Mouse (Mus musculus) midbrain, embryonic 12.5 days (tissue): ENCODE measurements around the gene Gp1bb. TPM values are rescaled to one million over a fixed set of nuclear protein-coding genes. Genes with fewer than 3 reads are reported as not detected.

Source experiments
- ATAC-seq: fragments of 200-750 bp; cut with Nextera tagmentation; 2 replicates; pipeline ENCODE4 v1.8.0; 2017; ENCODE audit warnings: low read depth, moderate TSS enrichment, moderate library complexity; ENCODE audit not compliant: low FRiP score
- H3K27ac ChIP-seq: fragments of 300-500 bp; sonication (generic); replicated peaks from 2 replicates; pipeline ENCODE4 v1.5.1; 2016; ENCODE audit warnings: mild to moderate bottlenecking
- H3K27me3 ChIP-seq: fragments of 300-500 bp; sonication (generic); 2 replicates; pipeline ENCODE4 v1.6.1; 2016; ENCODE audit warnings: mild to moderate bottlenecking
- H3K36me3 ChIP-seq: fragments of 300-500 bp; sonication (generic); 2 replicates; pipeline ENCODE4 v1.6.1; 2016
- H3K4me1 ChIP-seq: fragments of 300-500 bp; sonication (generic); 2 replicates; pipeline ENCODE4 v1.6.1; 2016
- H3K4me2 ChIP-seq: fragments of 300-500 bp; sonication (generic); replicated peaks from 2 replicates; pipeline ENCODE4 v1.6.1; 2016; ENCODE audit warnings: mild to moderate bottlenecking, moderate library complexity
- H3K4me3 ChIP-seq: fragments of 300-500 bp; sonication (generic); 2 replicates; pipeline ENCODE4 v1.5.1; 2016; ENCODE audit warnings: mild to moderate bottlenecking
- H3K9ac ChIP-seq: fragments of 300-500 bp; sonication (generic); replicated peaks from 2 replicates; pipeline ENCODE4 v1.6.1; 2016; ENCODE audit warnings: mild to moderate bottlenecking, moderate library complexity
- H3K9me3 ChIP-seq: fragments of 300-500 bp; sonication (generic); 2 replicates; pipeline ENCODE4 v1.6.1; 2016; ENCODE audit warnings: mild to moderate bottlenecking
- WGBS: fragments of 180-500 bp; shearing (Covaris S2); methylation state at CpG from one replicate; pipeline ENCODE4 v1.1.7; 2016; 5-methylcytosine and 5-hydroxymethylcytosine counted together
- polyA plus RNA-seq: library from polyadenylated mRNA; unstranded; fragments of >200 nt; fragmentation: Nextera tagmentation; extraction: Ambion mirVana; gene quantifications from 2 replicates; pipeline ENCODE4 v1.2.1, GENCODE M21; 2016

The Gp1bb gene
- polyA plus RNA-seq, 1 experiment from 2014 or later, result 7.0 TPM

GRCm38 (mm10) chr16:18626376-18626878 lies 4.2 kb upstream of the Gp1bb start, which contains the start of gene Gm49601:
TSS of gene Gm49601 (minus strand) at chr16:18626427.
- no peaks in the 10 kb centered on the region for H3K9me3 ChIP-seq
- H3K9ac ChIP-seq, result peak within 1 kb of the TSS; percentile 49
- H3K4me3 ChIP-seq, result peak within 1 kb of the TSS; percentile 87
- H3K36me3 ChIP-seq, result peaks cover 30% of the 10 kb centered on the region
- no peak within 1 kb of the TSS for H3K27ac ChIP-seq
- WGBS, result under 1% methylated on average over 65 of the region's 65 CpGs
- ATAC-seq, result peak; percentile 32
- peaks cover 86% of the 10 kb centered on the region for H3K27me3 ChIP-seq
- peak within 1 kb of the TSS; percentile 84 for H3K4me2 ChIP-seq
- H3K4me1 ChIP-seq, result peaks cover 49% of the 10 kb centered on the region

- H3K9ac ChIP-seq, result peak overlapping the region; percentile 49
- H3K27me3 ChIP-seq, result peaks cover 88% of the 10 kb centered on the region
- WGBS, result 12% methylated on average over 26 of the region's 26 CpGs
- ATAC-seq, result no peak; the same call in 1 of the 2 replicates
- peaks cover 30% of the 10 kb centered on the region for H3K36me3 ChIP-seq
- H3K4me2 ChIP-seq, result peak overlapping the region; percentile 84
- no peak overlapping the region for H3K27ac ChIP-seq
- H3K9me3 ChIP-seq, result no peaks in the 10 kb centered on the region
- H3K4me1 ChIP-seq, result peaks cover 54% of the 10 kb centered on the region
- H3K4me3 ChIP-seq, result peak overlapping the region; percentile 53
These were observed 3.6 kb upstream of the Gp1bb start for GRCm38 (mm10) chr16:18625791-18626311.

- Histone ChIP-seq H3K4me1 (peaks cover 56% of the 10 kb centered on the region), H3K9ac (no peak overlapping the region), H3K36me3 (peaks cover 30% of the 10 kb centered on the region), H3K4me2 (no peak overlapping the region), H3K27me3 (peaks cover 90% of the 10 kb centered on the region), H3K4me3 (no peak overlapping the region; the same call in 1 of the 2 replicates), H3K9me3 (no peaks in the 10 kb centered on the region), H3K27ac (no peak overlapping the region)
- WGBS, result 38% methylated on average over 14 of the region's 14 CpGs
- ATAC-seq, result no peak
These were observed 2.9 kb upstream of the Gp1bb start for GRCm38 (mm10) chr16:18625097-18625496.

- H3K27ac ChIP-seq, result no peak overlapping the region
- H3K9ac ChIP-seq, result no peak overlapping the region
- H3K9me3 ChIP-seq, result no peaks in the 10 kb centered on the region
- H3K4me2 ChIP-seq, result no peak overlapping the region
- H3K36me3 ChIP-seq, result peaks cover 30% of the 10 kb centered on the region
- no peak for ATAC-seq
- peaks cover 54% of the 10 kb centered on the region for H3K4me1 ChIP-seq
- WGBS, result 17% methylated on average over 15 of the region's 15 CpGs
- peaks cover 94% of the 10 kb centered on the region for H3K27me3 ChIP-seq
- no peak overlapping the region for H3K4me3 ChIP-seq
These were observed 2.4 kb upstream of the Gp1bb start for GRCm38 (mm10) chr16:18624641-18625040.

GRCm38 (mm10) chr16:18623751-18624540 lies 1.7 kb upstream of the Gp1bb start:
- peaks cover 50% of the 10 kb centered on the region for H3K4me1 ChIP-seq
- 25% methylated on average over 15 of the region's 15 CpGs for WGBS

GRCm38 (mm10) chr16:18622916-18623750 lies 930 bp upstream of the Gp1bb start:
- Histone ChIP-seq H3K4me2 (no peak overlapping the region), H3K4me3 (no peak overlapping the region), H3K36me3 (peaks cover 30% of the 10 kb centered on the region), H3K9me3 (no peaks in the 10 kb centered on the region), H3K27ac (no peak overlapping the region), H3K4me1 (peaks cover 42% of the 10 kb centered on the region), H3K27me3 (peaks cover 100% of the 10 kb centered on the region), H3K9ac (no peak overlapping the region)
- no peak for ATAC-seq
- 19% methylated on average over 29 of the region's 29 CpGs for WGBS

More at GRCm38 (mm10) chr16:18623751-18624540, 1.7 kb upstream of the Gp1bb start:
- Histone ChIP-seq H3K27ac (no peak overlapping the region), H3K4me3 (no peak overlapping the region), H3K27me3 (peaks cover 100% of the 10 kb centered on the region), H3K9ac (no peak overlapping the region), H3K9me3 (no peaks in the 10 kb centered on the region), H3K36me3 (peaks cover 30% of the 10 kb centered on the region), H3K4me2 (no peak overlapping the region)
- ATAC-seq, result no peak

- peak overlapping the region; percentile 44 for H3K4me3 ChIP-seq
- H3K27ac ChIP-seq, result no peak overlapping the region
- H3K36me3 ChIP-seq, result peaks cover 30% of the 10 kb centered on the region
- ATAC-seq, result no peak
- peaks cover 99% of the 10 kb centered on the region for H3K27me3 ChIP-seq
- H3K9ac ChIP-seq, result 0 out of 2 replicates have a peak overlapping the region, but pooled peaks have one; percentile 50
- H3K9me3 ChIP-seq, result no peaks in the 10 kb centered on the region
- peak overlapping the region; percentile 66 for H3K4me2 ChIP-seq
- peaks cover 30% of the 10 kb centered on the region for H3K4me1 ChIP-seq
- 2% methylated on average over 38 of the region's 38 CpGs for WGBS
These were observed 721 bp downstream of the Gp1bb start for GRCm38 (mm10) chr16:18621362-18622001.

GRCm38 (mm10) chr16:18620601-18621361 lies 1.4 kb downstream of the Gp1bb start:
- H3K4me2 ChIP-seq, result peak overlapping the region; percentile 66
- WGBS, result under 1% methylated on average over 72 of the region's 74 CpGs
- H3K27me3 ChIP-seq, result peaks cover 98% of the 10 kb centered on the region
- peaks cover 30% of the 10 kb centered on the region for H3K36me3 ChIP-seq
- peak overlapping the region; percentile 50; the same call in 1 of the 2 replicates for H3K9ac ChIP-seq
- H3K4me1 ChIP-seq, result peaks cover 23% of the 10 kb centered on the region
- no peak overlapping the region for H3K27ac ChIP-seq
- ATAC-seq, result peak; percentile 13; the same call in 1 of the 2 replicates
- peak overlapping the region; percentile 44 for H3K4me3 ChIP-seq
- H3K9me3 ChIP-seq, result no peaks in the 10 kb centered on the region

- WGBS, result 18% methylated on average over 6 of the region's 6 CpGs
- Histone ChIP-seq H3K36me3 (peaks cover 30% of the 10 kb centered on the region), H3K4me1 (peaks cover 21% of the 10 kb centered on the region), H3K9ac (no peak overlapping the region), H3K27me3 (peaks cover 92% of the 10 kb centered on the region), H3K9me3 (no peaks in the 10 kb centered on the region), H3K27ac (no peak overlapping the region), H3K4me3 (peak overlapping the region; percentile 44; the same call in 1 of the 2 replicates), H3K4me2 (peak overlapping the region; percentile 66)
- no peak for ATAC-seq
These were observed 2.0 kb downstream of the Gp1bb start for GRCm38 (mm10) chr16:18620201-18620600.

GRCm38 (mm10) chr16:18619110-18619509 lies 3.1 kb downstream of the Gp1bb start:
- Histone ChIP-seq H3K4me2 (no peak overlapping the region), H3K9me3 (no peaks in the 10 kb centered on the region), H3K4me1 (peaks cover 21% of the 10 kb centered on the region), H3K36me3 (peaks cover 20% of the 10 kb centered on the region), H3K27me3 (peaks cover 82% of the 10 kb centered on the region), H3K4me3 (no peak overlapping the region), H3K9ac (no peak overlapping the region), H3K27ac (no peak overlapping the region)
- WGBS, result 46% methylated on average over 4 of the region's 4 CpGs
- ATAC-seq, result no peak

- no peak for ATAC-seq
These were observed 3.9 kb downstream of the Gp1bb start for GRCm38 (mm10) chr16:18618297-18618696.

More at GRCm38 (mm10) chr16:18618297-18618696, 3.9 kb downstream of the Gp1bb start:
- Histone ChIP-seq H3K4me1 (peaks cover 21% of the 10 kb centered on the region), H3K27ac (no peak overlapping the region), H3K4me2 (no peak overlapping the region), H3K4me3 (no peak overlapping the region), H3K36me3 (peaks cover 13% of the 10 kb centered on the region), H3K9me3 (no peaks in the 10 kb centered on the region), H3K27me3 (peaks cover 82% of the 10 kb centered on the region), H3K9ac (no peak overlapping the region)
- WGBS, result 43% methylated on average over 2 of the region's 2 CpGs
